Mouse (Mus musculus) forebrain, embryonic 11.5 days (tissue): ENCODE data around the gene Ube2c. TPM values are rescaled to one million over a fixed set of nuclear protein-coding genes. Genes with fewer than 3 reads are reported as not detected.

Source experiments
- ATAC-seq: fragments of 200-750 bp; cut with Nextera tagmentation; replicated peaks from 2 replicates; pipeline ENCODE4 v1.8.0; 2017; ENCODE audit warnings: moderate TSS enrichment; ENCODE audit not compliant: low FRiP score
- DNase-seq: peaks from one replicate; pipeline ENCODE4 v3.0.0-alpha.2; 2017; ENCODE audit warnings: low spot score
- H3K27ac ChIP-seq: fragments of 300-500 bp; sonication (generic); 2 replicates; pipeline ENCODE4 v1.5.1; 2014; ENCODE audit warnings: low read depth, low read length
- H3K27me3 ChIP-seq: fragments of 300-500 bp; sonication (generic); 2 replicates; pipeline ENCODE4 v1.6.1; 2014; ENCODE audit warnings: mild to moderate bottlenecking, low read length, mixed read lengths; ENCODE audit not compliant: control insufficient read depth, insufficient read depth
- H3K36me3 ChIP-seq: fragments of 300-500 bp; sonication (generic); 2 replicates; pipeline ENCODE4 v1.6.1; 2014; ENCODE audit warnings: mild to moderate bottlenecking, low read length, moderate library complexity, mixed read lengths; ENCODE audit not compliant: control insufficient read depth, insufficient read depth
- H3K4me1 ChIP-seq: fragments of 300-500 bp; sonication (generic); replicated peaks from 2 replicates; pipeline ENCODE4 v1.6.1; 2014; ENCODE audit warnings: low read length, mixed read lengths; ENCODE audit not compliant: control insufficient read depth, insufficient read depth
- H3K4me2 ChIP-seq: fragments of 300-500 bp; sonication (generic); 2 replicates; pipeline ENCODE4 v1.6.1; 2014; ENCODE audit warnings: low read depth, mild to moderate bottlenecking, low read length, moderate library complexity, mixed read lengths; ENCODE audit not compliant: severe bottlenecking
- H3K4me3 ChIP-seq: fragments of 300-500 bp; sonication (generic); 2 replicates; pipeline ENCODE4 v1.5.1; 2014; ENCODE audit warnings: low read depth, low read length
- H3K9ac ChIP-seq: fragments of 300-500 bp; sonication (generic); 2 replicates; pipeline ENCODE4 v1.6.1; 2014; ENCODE audit warnings: low read length
- H3K9me3 ChIP-seq: fragments of 300-500 bp; sonication (generic); 2 replicates; pipeline ENCODE4 v1.6.1; 2016; ENCODE audit warnings: low read length, mixed read lengths; ENCODE audit not compliant: control insufficient read depth
- WGBS: fragments of 180-500 bp; shearing (Covaris S2); extraction: QIAGEN DNeasy Blood & Tissue Kit; methylation state at CpG from one replicate; pipeline ENCODE4 v1.1.7; 2014; 5-methylcytosine and 5-hydroxymethylcytosine counted together
- polyA plus RNA-seq: library from polyadenylated mRNA; unstranded; fragments of >200 nt; fragmentation: Nextera tagmentation; extraction: Ambion mirVana; gene quantifications from 2 replicates; pipeline ENCODE4 v1.2.1, GENCODE M21; 2014

Ube2c gene
- polyA plus RNA-seq, 1 experiment from 2014 or later = 686 TPM

DNA sequence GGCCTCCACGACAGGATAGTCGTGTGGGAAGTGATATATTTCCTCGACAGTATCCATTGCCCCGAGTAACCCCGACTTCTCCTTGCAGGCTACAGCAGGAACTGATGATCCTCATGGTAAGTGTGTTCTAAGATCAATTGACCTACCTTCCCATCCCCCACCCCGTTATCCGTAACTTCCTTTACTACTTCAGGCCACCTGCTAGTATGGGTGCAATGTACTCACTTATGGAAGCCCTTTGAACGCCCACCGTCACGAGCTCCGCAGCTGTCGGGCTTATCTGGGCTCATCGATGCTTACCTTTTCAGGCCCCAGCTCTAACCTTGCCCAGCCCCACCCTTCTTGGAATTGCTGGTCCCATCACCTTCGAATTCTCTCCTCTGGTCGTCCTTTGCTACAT is 581 bp downstream of the Ube2c start:
- Histone ChIP-seq H3K36me3 (peaks cover 9% of the 10 kb centered on the region), H3K4me3 (peak overlapping the region; percentile 95), H3K27me3 (no peaks in the 10 kb centered on the region), H3K9me3 (no peaks in the 10 kb centered on the region), H3K9ac (peak overlapping the region; percentile 96), H3K4me2 (peak overlapping the region; percentile 64), H3K27ac (no peak overlapping the region), H3K4me1 (peaks cover 15% of the 10 kb centered on the region)
- WGBS = 6% methylated on average over 15 of the region's 15 CpGs
- DNase-seq (peak; percentile 50), ATAC-seq (no peak)

DNA sequence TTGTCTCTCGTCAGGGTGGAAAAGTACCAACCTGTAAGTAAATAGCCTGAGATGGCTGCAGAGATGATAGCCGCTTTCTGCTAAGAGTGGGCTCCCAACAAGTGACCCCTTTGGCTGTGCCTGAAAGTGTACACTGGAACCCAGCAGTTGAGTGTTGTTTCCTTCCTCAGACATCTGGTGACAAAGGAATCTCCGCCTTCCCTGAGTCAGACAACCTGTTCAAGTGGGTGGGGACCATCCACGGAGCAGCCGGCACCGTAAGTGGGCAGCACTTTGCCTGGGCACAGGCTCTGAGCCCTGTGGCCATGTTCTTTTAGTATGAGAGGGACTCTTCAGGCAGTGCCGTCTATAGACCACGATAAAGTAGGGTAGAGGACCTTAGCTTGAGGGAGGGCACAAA is 1.4 kb downstream of the Ube2c start:
- no peak overlapping the region for H3K27ac ChIP-seq
- ATAC-seq = no peak

GRCm38 (mm10) chr2:164773229-164773988 is 3.7 kb downstream of the Ube2c start:
- Histone ChIP-seq H3K4me1 (peaks cover 15% of the 10 kb centered on the region), H3K36me3 (peaks cover 9% of the 10 kb centered on the region), H3K4me2 (no peak overlapping the region), H3K9me3 (no peaks in the 10 kb centered on the region), H3K27me3 (no peaks in the 10 kb centered on the region), H3K27ac (no peak overlapping the region), H3K9ac (no peak overlapping the region), H3K4me3 (no peak overlapping the region)
- 79% methylated on average over 14 of the region's 14 CpGs for WGBS
- no peak for DNase-seq
- ATAC-seq = no peak

More for the DNA sequence above, 1.4 kb downstream of the Ube2c start:
- Histone ChIP-seq H3K9ac (peak overlapping the region; percentile 96), H3K27me3 (no peaks in the 10 kb centered on the region), H3K4me1 (peaks cover 15% of the 10 kb centered on the region), H3K4me3 (peak overlapping the region; percentile 95), H3K9me3 (no peaks in the 10 kb centered on the region), H3K36me3 (peaks cover 9% of the 10 kb centered on the region), H3K4me2 (peak overlapping the region; percentile 64)
- DNase-seq = peak; percentile 48
- WGBS = 81% methylated on average over 8 of the region's 8 CpGs

GRCm38 (mm10) chr2:164773989-164774364 is 4.3 kb downstream of the Ube2c start:
- Histone ChIP-seq H3K27ac (no peak overlapping the region), H3K36me3 (peaks cover 9% of the 10 kb centered on the region), H3K4me2 (no peak overlapping the region), H3K4me1 (peaks cover 15% of the 10 kb centered on the region), H3K27me3 (no peaks in the 10 kb centered on the region), H3K9me3 (no peaks in the 10 kb centered on the region), H3K9ac (no peak overlapping the region), H3K4me3 (no peak overlapping the region)
- ATAC-seq = no peak
- WGBS = 93% methylated on average over 5 of the region's 5 CpGs
- no peak for DNase-seq

- Histone ChIP-seq H3K9me3 (no peaks in the 10 kb centered on the region), H3K36me3 (peaks cover 9% of the 10 kb centered on the region), H3K4me1 (peaks cover 10% of the 10 kb centered on the region), H3K4me3 (no peak overlapping the region), H3K27me3 (no peaks in the 10 kb centered on the region), H3K9ac (no peak overlapping the region), H3K27ac (no peak overlapping the region), H3K4me2 (no peak overlapping the region)
- DNase-seq = no peak
- WGBS = 91% methylated on average over 6 of the region's 6 CpGs
- ATAC-seq = no peak
These were observed 6.4 kb downstream of the Ube2c start for GRCm38 (mm10) chr2:164776130-164776529.

GRCm38 (mm10) chr2:164776801-164777200 is 7.1 kb downstream of the Ube2c start:
- H3K27ac ChIP-seq = no peak overlapping the region
- no peaks in the 10 kb centered on the region for H3K27me3 ChIP-seq
- no peak overlapping the region for H3K4me2 ChIP-seq
- H3K36me3 ChIP-seq = peaks cover 6% of the 10 kb centered on the region
- peaks cover 5% of the 10 kb centered on the region; the same call in 1 of the 2 replicates for H3K4me1 ChIP-seq
- H3K9me3 ChIP-seq = no peaks in the 10 kb centered on the region
- WGBS = 71% methylated on average over 17 of the region's 17 CpGs
- H3K9ac ChIP-seq = no peak overlapping the region
- no peak overlapping the region for H3K4me3 ChIP-seq
- DNase-seq (no peak), ATAC-seq (no peak)

- DNase-seq (no peak), ATAC-seq (no peak)
- H3K9ac ChIP-seq = no peak overlapping the region
- 83% methylated on average over 30 of the region's 30 CpGs for WGBS
- no peaks in the 10 kb centered on the region for H3K9me3 ChIP-seq
- no peak overlapping the region for H3K4me3 ChIP-seq
- no peak overlapping the region for H3K27ac ChIP-seq
- no peaks in the 10 kb centered on the region for H3K27me3 ChIP-seq
- no peaks in the 10 kb centered on the region; the same call in 1 of the 2 replicates for H3K36me3 ChIP-seq
- no peaks in the 10 kb centered on the region for H3K4me1 ChIP-seq
- H3K4me2 ChIP-seq = no peak overlapping the region
These were observed 7.7 kb downstream of the Ube2c start for GRCm38 (mm10) chr2:164777246-164778014.

GRCm38 (mm10) chr2:164778015-164778287 is 8.3 kb downstream of the Ube2c start:
- ATAC-seq (no peak), DNase-seq (no peak)
- Histone ChIP-seq H3K27me3 (no peaks in the 10 kb centered on the region), H3K4me3 (no peak overlapping the region), H3K9me3 (no peaks in the 10 kb centered on the region), H3K36me3 (no peaks in the 10 kb centered on the region), H3K9ac (no peak overlapping the region), H3K4me2 (no peak overlapping the region), H3K27ac (no peak overlapping the region), H3K4me1 (no peaks in the 10 kb centered on the region)
- WGBS = 92% methylated on average over 11 of the region's 11 CpGs
